Mouse (Mus musculus) kidney, adult 2 months (tissue): ENCODE measurements around the gene Cbx1.

Experiments
- CTCF ChIP-seq: fragments of 200-500 bp; conservative IDR thresholded peaks from 2 replicates; pipeline ENCODE4 v1.5.1; 2011; ENCODE audit warnings: low read depth, mild to moderate bottlenecking, control low read depth, low read length, moderate library complexity, mixed read lengths; ENCODE audit not compliant: insufficient read depth, insufficient read length
- POLR2A ChIP-seq: fragments of 200-500 bp; IDR thresholded peaks from one replicate; pipeline ENCODE4 v1.6.1; 2011; ENCODE audit warnings: low read depth, low read length, control low read depth

- TF ChIP-seq CTCF = no peak
- TF ChIP-seq POLR2A = no peak
Observed at GRCm38 (mm10) chr11:96772413-96772812, 16.5 kb upstream of the Cbx1 start.
